Mouse (Mus musculus): ENCODE data around the gene Dock9.

GRCm38 (mm10) chr14:121659061-121659824 lies 138.4 kb downstream of the Dock9 start:
- TF ChIP-seq GATA1 (IDR thresholded peaks at IDR 0.05; ENCODE audit: low read length), result no peak
- TF ChIP-seq TAL1 (IDR thresholded peaks at IDR 0.05; ENCODE audit: low read length), result no peak

Data from erythroblast, embryonic 14.5 days (primary cell).